Mouse (Mus musculus) stomach, postnatal 0 days (tissue): ENCODE measurements around the gene Pde4dip.

ENCODE experiments used
- CTCF ChIP-seq: IDR thresholded peaks from 2 replicates; pipeline ENCODE4 v1.5.1; 2016; ENCODE audit warnings: antibody characterized with exemption, low read depth, mild to moderate bottlenecking, moderate library complexity
- EP300 ChIP-seq: optimal IDR thresholded peaks from 2 replicates; pipeline ENCODE3; 2016; ENCODE audit warnings: antibody characterized with exemption

DNA sequence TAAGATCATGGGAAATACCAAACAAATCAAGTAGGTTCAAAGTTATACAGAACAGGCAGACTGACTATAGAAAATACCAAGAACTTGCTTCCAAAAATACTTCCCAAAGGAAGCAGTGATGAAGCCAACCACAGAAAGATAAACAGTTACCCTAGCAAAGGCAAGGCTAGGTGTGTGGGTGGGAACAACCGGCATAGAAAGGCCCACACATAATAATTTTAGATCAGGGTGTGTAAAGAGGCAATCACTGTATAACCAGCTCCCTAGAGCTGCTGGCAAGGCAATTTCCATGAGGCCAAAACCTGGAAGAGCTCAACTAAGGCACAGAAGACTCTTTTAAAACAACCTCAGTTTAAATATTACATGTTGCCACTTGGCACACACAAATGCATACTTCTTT lies 29.1 kb downstream of the Pde4dip start:
- no peak for TF ChIP-seq CTCF
- no peak for TF ChIP-seq EP300
